Mouse (Mus musculus): Measurements from ENCODE around the gene Cdcp2.

Gene Cdcp2

DNA sequence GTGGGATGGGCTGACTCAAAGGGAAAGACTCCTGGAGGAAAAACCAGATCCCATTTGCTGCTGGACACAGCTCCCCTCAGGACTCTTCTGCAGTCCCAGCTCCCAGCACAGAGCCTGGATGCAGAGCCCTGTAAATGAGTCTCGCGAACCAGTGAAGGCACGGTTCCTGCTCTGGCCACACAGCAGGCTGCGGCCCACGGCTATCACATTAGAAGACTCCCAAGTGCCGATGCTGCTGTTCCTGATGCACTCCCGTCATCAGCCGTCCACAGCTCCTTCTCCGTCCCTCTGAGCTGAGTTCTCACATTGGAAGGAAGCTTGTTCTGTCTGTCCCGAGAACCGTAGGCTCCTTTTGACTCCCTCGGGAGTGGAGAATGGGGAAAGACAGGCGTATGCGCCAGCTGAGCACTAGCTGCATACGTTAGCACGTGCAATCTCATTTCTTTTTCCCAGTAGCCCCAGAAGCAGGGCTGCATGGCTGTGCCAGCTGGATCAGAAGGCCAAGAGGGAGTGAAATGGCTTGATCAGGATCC, at the start of gene Cdcp2:
Gene Cdcp2 (plus strand): TSS at position 51 of the 533 bp plus-strand sequence.
- no peak for DNase-seq

DNA sequence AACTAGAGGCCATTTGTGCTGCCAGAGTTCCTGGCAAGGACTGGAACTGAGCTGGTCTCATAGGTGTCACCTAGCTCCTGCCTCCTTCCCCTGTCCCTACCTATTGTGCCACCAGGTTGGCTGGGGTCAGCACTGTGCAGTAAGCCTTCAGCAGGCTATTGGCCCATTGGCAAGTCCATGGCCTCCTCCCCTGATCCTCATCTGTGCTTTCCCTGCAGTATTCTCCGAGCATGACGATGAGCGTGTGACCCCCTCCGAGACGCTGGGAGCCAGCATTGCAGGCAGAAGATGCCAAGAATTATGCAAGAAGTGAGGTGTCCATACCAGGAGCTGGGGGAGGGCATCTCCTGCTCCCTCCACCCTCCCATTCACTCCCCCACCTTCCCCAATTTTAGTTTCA, 48.9 kb upstream of the Cdcp2 start:
- no peak for DNase-seq

DNA sequence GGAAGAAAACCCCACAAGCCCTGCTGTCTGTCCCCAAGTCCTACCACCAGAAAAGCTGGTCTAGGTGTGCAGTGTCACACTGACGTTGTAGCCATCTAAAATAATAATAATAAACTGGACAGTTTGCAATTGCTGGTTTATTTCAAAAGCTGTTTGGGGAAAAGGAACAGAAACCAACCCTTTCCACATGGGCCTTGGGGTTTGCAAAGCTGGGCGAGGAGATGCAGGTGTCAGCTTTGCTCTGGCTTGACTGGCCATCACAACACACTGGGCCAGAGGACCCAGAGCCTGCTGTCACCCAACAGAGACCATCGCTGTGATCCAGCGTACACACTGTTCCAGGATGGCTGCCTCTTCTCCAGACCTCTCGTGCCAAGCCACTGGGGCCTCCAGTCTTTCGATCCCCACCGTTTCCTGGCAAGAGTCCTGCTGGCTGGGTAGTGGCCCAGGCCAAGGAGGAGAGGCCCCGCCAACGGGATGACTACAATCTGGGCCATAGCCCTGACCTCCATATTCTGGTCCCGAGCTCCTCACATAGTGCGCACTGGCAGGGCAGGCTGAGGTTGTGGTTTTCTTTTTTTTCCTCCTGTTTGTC, 48.0 kb upstream of the Cdcp2 start:
- no peak for DNase-seq

GRCm38 (mm10) chr4:107051889-107052288, 44.8 kb upstream of the Cdcp2 start:
- no peak for DNase-seq

DNA sequence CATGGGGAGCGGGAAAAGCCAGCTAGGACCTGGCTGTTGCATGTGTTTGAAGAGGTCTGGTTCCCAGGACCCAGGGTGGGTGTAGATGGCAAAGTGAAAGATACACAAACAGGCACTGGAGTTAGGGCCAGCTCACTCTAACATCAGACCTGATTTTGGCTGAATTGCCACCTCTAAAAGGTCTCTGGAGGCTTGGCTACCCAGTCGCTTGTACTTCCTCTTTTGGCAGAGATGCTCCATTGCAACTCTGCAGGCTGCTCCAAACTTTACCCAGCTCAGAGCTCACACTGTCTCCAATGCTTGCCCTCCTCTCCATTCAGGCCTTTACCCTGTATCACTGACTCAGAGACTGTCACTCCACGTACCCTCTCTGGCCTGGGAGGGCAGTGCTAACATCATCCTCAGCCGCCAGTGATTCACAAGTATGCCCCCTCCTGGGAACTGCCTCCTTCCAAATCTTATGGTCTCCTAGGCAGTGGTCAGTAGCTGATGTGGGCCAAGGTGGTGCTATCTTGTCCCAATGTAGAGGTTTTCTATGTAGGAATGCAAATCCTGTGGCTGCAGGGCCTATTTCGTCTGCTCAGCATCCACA, 43.6 kb upstream of the Cdcp2 start:
- DNase-seq: no peak

DNA sequence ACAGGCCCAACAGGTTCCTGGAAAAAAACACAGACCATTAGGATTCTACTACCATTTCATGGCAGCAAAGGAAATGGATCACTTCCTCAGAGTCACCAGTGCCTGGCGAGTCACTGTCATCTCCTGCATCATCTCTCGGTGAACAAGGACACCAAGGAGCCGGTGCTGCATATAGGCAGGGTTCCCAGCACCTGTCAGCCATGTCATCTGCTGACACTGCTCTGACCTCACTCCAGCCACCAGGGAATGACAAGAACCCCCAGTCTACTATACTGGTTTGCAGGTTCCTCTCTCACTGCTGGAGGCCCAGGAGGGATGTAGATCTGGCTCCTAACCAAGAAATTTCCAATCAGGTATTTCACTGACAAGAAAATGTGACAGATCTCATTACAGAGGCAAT, 40.6 kb upstream of the Cdcp2 start:
- no peak for DNase-seq

DNA sequence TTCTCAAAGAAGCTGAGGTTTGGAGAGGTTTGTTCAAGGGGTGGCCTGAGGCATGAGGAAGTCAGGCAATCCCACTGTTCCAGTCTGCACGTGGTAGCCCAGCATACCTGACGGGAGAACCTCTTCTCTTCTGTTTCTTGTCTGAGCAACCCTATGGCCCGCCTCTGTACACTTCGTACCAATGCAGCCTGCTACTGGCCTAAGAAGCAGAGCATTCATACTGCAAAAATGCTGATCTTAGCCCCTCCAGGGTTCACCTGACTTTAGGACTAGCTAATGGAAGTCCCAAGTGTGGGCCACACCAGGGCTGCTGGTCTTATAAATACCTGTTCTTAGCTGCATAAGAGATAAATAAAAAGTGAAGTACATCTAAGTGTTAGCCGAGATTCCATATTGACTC, 38.3 kb upstream of the Cdcp2 start:
- no peak for DNase-seq

GRCm38 (mm10) chr4:107058781-107059180, 37.9 kb upstream of the Cdcp2 start:
- DNase-seq: no peak

- DNase-seq: no peak
These were observed 35.1 kb upstream of the Cdcp2 start for GRCm38 (mm10) chr4:107061560-107061959.

GRCm38 (mm10) chr4:107063214-107063613, 33.5 kb upstream of the Cdcp2 start:
- DNase-seq: no peak

DNA sequence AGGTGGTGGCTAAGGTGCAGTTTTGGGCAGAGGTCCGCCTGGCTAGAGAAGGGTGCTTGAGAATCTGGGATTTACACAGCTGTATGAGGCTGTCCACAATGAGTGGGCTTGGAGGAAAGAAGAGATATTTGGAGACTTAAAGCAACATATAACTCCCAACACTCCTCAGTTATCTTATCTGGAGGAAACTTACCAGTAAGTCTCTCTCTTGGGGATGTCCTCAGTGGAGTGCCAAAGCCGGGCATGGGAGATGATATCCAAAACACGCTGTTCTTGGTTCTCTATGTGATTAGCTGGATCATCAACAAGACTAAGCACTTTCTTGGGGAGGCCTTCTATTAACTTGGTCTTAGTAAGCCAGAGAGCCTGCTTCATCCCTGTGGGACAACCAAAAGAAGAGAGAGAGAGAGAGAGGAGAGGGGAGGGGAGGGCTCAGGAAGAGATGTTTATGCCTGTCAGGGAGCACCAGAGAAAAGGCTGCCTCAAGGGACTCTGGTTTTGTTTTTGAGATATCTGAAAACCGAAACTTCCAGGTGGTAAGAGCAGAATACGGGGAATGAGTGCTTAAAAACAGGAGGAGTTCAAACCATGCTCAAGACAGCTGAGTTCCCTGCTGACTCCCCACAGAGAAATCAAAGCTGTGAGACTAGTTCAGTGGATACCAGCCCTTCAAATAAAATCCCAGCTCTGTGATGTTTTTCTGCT, 32.1 kb upstream of the Cdcp2 start:
- DNase-seq: no peak

DNA sequence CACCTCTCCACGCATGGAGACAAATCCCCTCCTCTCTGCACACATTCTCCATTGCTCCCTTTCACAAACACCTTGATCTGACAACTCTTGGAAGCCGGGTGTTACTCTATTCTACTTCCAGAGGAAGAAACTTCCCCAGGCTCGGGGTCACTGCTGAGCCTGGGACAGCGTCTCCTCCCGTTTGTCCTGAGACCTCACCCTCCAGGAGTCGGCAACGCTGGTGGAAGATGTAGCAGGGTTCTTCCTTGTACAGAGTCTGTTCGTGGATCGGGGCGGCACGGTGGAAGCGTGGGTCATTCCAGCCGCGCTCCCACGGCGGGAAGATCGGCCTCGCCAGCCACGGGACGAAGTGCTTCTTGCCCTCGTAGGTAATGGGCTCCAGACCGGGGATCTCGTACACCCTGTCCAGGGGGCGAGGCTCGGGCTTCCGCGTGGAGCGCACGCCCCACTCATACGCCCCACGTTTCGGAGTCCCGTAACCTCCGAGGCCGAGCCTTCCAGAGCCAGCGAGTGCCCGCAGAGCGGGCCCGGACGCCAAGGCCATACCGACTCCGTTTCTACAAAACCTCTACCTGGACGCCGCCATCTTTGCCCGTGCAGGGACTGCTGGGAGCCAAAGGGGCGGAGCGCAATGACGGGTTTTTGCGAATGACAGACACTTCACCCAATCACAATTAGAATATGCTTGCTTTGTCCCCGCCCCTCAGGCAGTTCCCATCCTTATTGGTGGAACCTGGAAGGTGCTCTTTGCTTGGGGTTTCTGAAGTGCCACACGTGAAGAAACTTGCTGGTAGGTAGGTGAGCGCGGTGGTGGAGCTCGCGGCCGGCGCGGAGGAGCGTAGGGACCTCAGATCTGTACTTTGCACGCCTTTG, 30.2 kb upstream of the Cdcp2 start, which contains the start of the genes Mrpl37 and Cyb5rl:
Gene Mrpl37 (minus strand): TSS at position 617 of the 873 bp plus-strand sequence.
Gene Cyb5rl (plus strand): TSS at position 737 of the 873 bp plus-strand sequence.
- DNase-seq: peak; percentile 97

GRCm38 (mm10) chr4:107067151-107067840, 29.4 kb upstream of the Cdcp2 start:
- no peak for DNase-seq

- no peak for DNase-seq
These were observed 24.3 kb upstream of the Cdcp2 start for GRCm38 (mm10) chr4:107072343-107072742.

GRCm38 (mm10) chr4:107075456-107075855, 21.2 kb upstream of the Cdcp2 start:
- DNase-seq: no peak

GRCm38 (mm10) chr4:107078894-107079293, 17.8 kb upstream of the Cdcp2 start:
- no peak for DNase-seq

DNA sequence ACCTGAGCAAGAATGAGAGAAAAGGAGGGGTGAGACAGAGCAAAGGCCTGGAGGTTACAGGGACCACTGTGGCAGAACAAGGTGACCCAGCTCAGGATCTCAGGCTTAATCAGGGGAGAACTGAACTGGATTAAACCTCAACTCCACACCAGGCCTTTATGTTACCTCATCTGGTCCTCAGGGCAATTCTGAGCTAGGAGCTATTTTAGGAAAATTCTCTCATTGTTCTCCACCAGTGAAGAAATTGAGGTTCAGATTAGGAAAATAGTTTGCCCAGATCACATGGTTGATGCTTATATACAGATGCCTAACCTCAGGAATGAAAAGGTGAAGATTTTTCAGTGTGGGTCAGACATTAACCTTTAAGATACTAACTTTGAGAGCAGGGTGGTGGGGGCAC, 17.0 kb upstream of the Cdcp2 start:
- DNase-seq: no peak

GRCm38 (mm10) chr4:107082185-107082584, 14.5 kb upstream of the Cdcp2 start:
- DNase-seq: no peak

DNA sequence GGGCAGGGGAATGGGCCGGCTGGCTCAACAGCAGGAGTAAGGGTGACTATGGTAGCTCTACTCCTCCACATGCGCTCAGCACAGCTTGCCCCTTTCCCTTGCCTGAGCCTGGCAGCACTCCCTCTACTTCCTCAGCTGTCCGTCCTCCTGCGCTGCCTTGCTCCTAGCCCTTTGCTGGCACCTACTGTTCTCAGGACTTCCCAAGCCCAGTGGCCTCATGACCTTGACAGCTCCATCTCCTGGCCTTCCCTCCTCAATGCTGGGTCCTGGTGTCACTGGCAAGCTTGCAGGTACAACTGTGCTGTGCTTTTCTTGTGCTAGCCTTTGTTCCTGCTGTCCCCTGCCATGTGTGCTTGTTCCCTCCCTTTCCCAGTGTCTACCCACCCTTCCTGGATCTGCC, 13.6 kb upstream of the Cdcp2 start:
- DNase-seq: no peak

- peak; percentile 17 for DNase-seq
These were observed 12.3 kb upstream of the Cdcp2 start for GRCm38 (mm10) chr4:107084343-107084742.

DNA sequence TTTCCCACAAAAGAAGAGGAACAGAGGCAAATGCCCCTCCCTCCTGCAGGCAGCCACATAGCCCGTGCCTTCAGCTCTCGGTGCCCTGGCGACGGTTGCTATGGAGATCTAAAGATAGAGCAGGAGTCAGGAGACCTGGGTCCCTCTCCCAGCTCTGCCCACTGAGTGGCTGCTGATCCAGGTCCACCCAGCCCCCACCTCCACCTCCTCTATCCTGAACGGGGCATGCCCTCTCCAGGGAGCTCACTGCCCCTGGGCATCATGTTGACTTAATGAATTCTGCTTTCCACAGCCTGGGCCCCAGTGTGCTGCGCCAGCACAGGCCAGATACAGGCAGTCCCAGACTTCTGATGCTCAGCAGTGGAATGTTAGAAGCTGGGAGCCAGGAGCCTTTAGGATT, 11.8 kb upstream of the Cdcp2 start:
- DNase-seq: peak; percentile 74

GRCm38 (mm10) chr4:107091696-107092095, 5.0 kb upstream of the Cdcp2 start:
- no peak for DNase-seq

Measured in right cerebral cortex, postnatal 25 days (tissue).